Mouse (Mus musculus) embryonic facial prominence, embryonic 14.5 days (tissue): ENCODE measurements around the gene Tead1. TPM values are rescaled to one million over a fixed set of nuclear protein-coding genes. Genes with fewer than 3 reads are reported as not detected.

Source experiments
- ATAC-seq: fragments of 200-750 bp; cut with Nextera tagmentation; 2 replicates; pipeline ENCODE4 v1.8.0; 2017; ENCODE audit warnings: low read depth, moderate number of reproducible peaks, moderate TSS enrichment
- DNase-seq: peaks from one replicate; pipeline ENCODE4 v3.0.0-alpha.2; 2015; ENCODE audit warnings: low spot score
- H3K27ac ChIP-seq: fragments of 300-500 bp; sonication (generic); replicated peaks from 2 replicates; pipeline ENCODE4 v1.5.1; 2014; ENCODE audit warnings: low read depth, mild to moderate bottlenecking, low read length, moderate library complexity
- H3K27me3 ChIP-seq: fragments of 300-500 bp; sonication (generic); replicated peaks from 2 replicates; pipeline ENCODE4 v1.6.1; 2014; ENCODE audit warnings: low read length; ENCODE audit not compliant: control insufficient read depth, insufficient read depth
- H3K36me3 ChIP-seq: fragments of 300-500 bp; sonication (generic); 2 replicates; pipeline ENCODE4 v1.6.1; 2014; ENCODE audit warnings: low read length, mixed read lengths; ENCODE audit not compliant: control insufficient read depth, insufficient read depth
- H3K4me1 ChIP-seq: fragments of 300-500 bp; sonication (generic); 2 replicates; pipeline ENCODE4 v1.6.1; 2014; ENCODE audit warnings: antibody characterized with exemption, low read length; ENCODE audit not compliant: control insufficient read depth, insufficient read depth
- H3K4me2 ChIP-seq: fragments of 300-500 bp; sonication (generic); 2 replicates; pipeline ENCODE4 v1.6.1; 2014; ENCODE audit warnings: low read depth, mild to moderate bottlenecking, low read length, moderate library complexity, mixed read lengths
- H3K4me3 ChIP-seq: fragments of 300-500 bp; sonication (generic); 2 replicates; pipeline ENCODE4 v1.5.1; 2014; ENCODE audit warnings: low read depth, mild to moderate bottlenecking, low read length
- H3K9ac ChIP-seq: fragments of 300-500 bp; sonication (generic); 2 replicates; pipeline ENCODE4 v1.6.1; 2014; ENCODE audit warnings: low read depth, mild to moderate bottlenecking, low read length, moderate library complexity, mixed read lengths
- H3K9me3 ChIP-seq: fragments of 300-500 bp; sonication (generic); 2 replicates; pipeline ENCODE4 v1.6.1; 2016; ENCODE audit warnings: low read length; ENCODE audit not compliant: control insufficient read depth
- WGBS: fragments of 180-500 bp; shearing (Covaris S2); extraction: QIAGEN DNeasy Blood & Tissue Kit; methylation state at CpG from one replicate; pipeline ENCODE4 v1.1.7; 2014; 5-methylcytosine and 5-hydroxymethylcytosine counted together
- polyA plus RNA-seq: library from polyadenylated mRNA; unstranded; fragments of >200 nt; fragmentation: Nextera tagmentation; extraction: Ambion mirVana; gene quantifications from 2 replicates; pipeline ENCODE4 v1.2.1, GENCODE M21; 2014

Tead1 gene
- polyA plus RNA-seq, 1 experiment from 2014 or later: 18.2 TPM

DNA sequence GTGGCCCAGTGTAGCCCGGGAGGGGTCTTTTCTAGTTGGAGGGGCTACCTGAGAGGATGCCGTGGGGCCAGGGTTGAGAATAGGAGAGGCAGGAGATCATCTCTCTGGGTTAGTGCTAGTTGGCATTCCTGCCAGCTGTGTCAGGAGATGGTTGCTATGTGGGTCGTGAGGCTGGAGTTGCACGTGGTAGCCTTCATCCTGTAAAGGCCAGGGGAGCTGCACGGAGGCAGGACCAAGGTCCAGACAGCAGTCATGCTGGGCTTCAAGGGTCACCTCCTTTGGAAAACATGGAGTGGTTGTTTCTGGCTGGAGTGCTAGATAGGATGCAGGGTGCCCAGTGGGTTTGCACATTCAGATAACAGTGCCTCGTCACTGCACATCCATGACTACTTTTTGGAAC, 35.7 kb downstream of the Tead1 start:
- H3K4me1 ChIP-seq: peaks cover 20% of the 10 kb centered on the region
- ATAC-seq (no peak), DNase-seq (no peak)
- H3K36me3 ChIP-seq: no peaks in the 10 kb centered on the region
- no peaks in the 10 kb centered on the region for H3K9me3 ChIP-seq
- H3K27ac ChIP-seq: no peak overlapping the region
- no peak overlapping the region for H3K4me3 ChIP-seq
- no peaks in the 10 kb centered on the region for H3K27me3 ChIP-seq
- 72% methylated on average over 6 of the region's 6 CpGs for WGBS
- H3K9ac ChIP-seq: no peak overlapping the region
- H3K4me2 ChIP-seq: no peak overlapping the region

DNA sequence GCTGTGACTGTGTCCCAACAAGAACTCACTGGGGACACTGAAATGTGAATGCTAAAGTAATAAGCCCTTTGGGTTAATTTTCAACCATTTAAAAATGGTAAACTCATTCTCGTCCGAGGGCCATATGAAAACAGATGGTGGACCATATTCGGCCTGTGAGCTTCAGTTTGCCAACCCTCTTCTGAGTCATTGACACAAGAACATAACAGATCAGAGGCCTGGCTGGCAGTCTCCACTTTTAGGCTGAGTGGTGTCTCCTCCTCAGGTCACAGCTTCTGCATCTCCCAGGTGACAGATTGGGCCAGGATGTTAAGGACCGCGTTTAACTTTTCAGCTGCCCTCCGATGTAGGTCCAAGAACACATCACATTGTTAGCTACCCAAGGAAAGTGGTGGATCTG, 37.6 kb downstream of the Tead1 start:
- H3K36me3 ChIP-seq: no peaks in the 10 kb centered on the region
- 87% methylated on average over 6 of the region's 6 CpGs for WGBS
- no peaks in the 10 kb centered on the region for H3K9me3 ChIP-seq
- no peak overlapping the region for H3K4me2 ChIP-seq
- H3K4me1 ChIP-seq: peaks cover 30% of the 10 kb centered on the region
- no peak overlapping the region for H3K9ac ChIP-seq
- no peak overlapping the region for H3K27ac ChIP-seq
- no peaks in the 10 kb centered on the region for H3K27me3 ChIP-seq
- H3K4me3 ChIP-seq: no peak overlapping the region
- DNase-seq (no peak), ATAC-seq (no peak)

DNA sequence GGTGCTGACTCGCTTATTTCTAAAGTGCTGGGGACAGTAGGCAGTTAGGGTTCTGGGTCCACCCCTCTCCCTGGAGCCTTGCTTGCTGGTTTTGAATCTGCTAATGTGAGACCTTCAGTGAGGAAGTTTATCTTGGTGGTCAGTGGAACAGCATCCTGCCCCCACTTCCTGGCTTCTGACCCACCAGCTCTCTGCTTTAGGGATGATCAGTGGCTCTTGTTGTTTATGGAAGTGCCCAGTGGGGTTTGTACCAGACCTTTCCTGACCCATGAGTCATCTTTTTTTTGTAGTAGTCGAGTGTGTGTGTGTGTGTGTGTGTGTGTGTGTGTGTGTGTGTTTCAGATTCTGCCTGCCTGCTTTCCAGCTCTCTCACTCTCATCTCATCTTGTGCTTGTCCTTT, 38.6 kb downstream of the Tead1 start:
- WGBS: 15% methylated on average over 2 of the region's 2 CpGs
- H3K4me1 ChIP-seq: peaks cover 30% of the 10 kb centered on the region
- no peaks in the 10 kb centered on the region for H3K27me3 ChIP-seq
- DNase-seq (no peak), ATAC-seq (no peak)
- no peak overlapping the region for H3K27ac ChIP-seq
- H3K9ac ChIP-seq: no peak overlapping the region
- H3K9me3 ChIP-seq: no peaks in the 10 kb centered on the region
- no peak overlapping the region for H3K4me3 ChIP-seq
- no peaks in the 10 kb centered on the region for H3K36me3 ChIP-seq
- H3K4me2 ChIP-seq: no peak overlapping the region

DNA sequence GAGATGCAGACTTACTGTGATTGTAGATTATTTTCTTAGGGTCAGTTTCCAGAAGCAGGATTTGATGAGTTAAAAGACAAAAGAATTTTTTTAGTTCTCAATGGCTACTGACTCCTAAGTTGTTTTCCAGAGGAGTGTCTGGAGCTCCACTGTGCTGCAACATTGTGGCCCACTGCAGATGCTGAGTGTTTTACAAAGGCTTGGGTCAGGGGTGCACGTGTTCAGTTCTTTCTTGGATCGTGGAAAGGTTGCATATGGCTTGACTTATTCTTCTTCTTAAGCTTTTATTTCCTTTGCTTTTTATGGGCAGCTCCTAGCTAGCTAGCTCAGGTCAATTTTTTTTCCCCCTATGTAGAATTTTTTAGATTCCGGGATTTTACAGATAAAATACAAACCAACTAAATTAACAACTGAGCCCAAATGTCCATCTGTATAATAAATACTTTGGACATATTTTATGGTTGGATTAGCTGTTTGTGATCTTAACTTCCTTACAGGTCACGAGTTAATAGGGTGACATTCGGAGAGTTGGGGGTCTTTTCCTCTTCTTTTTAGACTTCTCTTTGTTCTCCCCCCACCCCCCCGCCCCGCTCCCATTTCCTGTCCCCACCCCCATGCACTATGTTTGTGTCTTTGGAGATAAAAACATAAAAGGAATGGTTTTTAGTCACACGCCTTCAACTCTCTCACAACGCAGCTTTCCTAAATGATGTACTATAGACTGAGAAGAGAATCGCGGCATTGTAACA, 40.5 kb downstream of the Tead1 start:
- 0 out of 2 replicates have a peak overlapping the region, but pooled peaks have one; percentile 3 for H3K27ac ChIP-seq
- H3K36me3 ChIP-seq: no peaks in the 10 kb centered on the region
- no peak for DNase-seq
- 20% methylated on average over 11 of the region's 11 CpGs for WGBS
- no peak overlapping the region for H3K9ac ChIP-seq
- H3K4me2 ChIP-seq: peak overlapping the region; percentile 49; the same call in 1 of the 2 replicates
- no peaks in the 10 kb centered on the region for H3K27me3 ChIP-seq
- ATAC-seq: no peak
- peaks cover 25% of the 10 kb centered on the region for H3K4me1 ChIP-seq
- H3K4me3 ChIP-seq: no peak overlapping the region
- no peaks in the 10 kb centered on the region for H3K9me3 ChIP-seq

DNA sequence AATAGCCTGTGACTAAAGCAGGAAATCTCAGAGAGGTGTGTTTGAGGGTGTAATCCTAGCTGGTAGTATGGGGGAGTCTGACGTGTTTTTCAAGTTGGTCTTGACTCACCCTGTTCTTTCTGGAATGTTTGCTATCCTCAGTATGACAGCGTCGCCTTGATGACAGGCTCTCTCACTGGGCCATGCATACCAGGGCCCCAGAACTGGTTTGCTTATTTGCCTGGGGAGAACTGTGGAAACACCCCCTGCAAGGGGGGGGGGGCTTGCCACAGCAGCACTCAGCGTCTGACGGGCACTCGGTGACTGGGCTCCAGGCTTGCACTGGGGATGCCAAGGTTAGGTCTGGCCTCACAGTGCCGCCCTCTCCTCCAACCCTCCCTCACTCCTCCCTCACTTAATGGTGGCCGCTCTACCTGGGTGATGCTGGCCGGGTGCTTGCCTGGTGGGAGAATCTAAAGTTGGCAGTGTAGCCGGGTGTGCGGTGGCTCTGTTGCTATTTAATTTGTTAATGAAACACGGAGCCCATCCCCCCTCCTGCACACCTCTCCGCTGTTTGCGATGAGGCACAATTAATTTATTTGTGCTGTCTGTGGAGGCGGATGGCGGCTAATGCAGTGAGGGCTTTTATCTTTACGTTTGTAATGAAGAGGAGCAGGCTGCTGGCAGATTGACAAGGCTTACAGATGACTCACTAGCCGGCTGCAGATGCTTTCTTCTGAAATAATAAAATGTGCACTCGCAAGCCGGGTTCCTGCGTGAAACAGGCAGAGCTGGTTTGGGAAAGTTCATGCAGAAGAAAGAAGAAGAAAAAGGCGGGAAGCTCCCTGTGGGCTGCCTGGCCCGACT, 41.2 kb downstream of the Tead1 start:
- peak; percentile 87 for ATAC-seq
- WGBS: 7% methylated on average over 19 of the region's 23 CpGs
- peak overlapping the region; percentile 12; the same call in 1 of the 2 replicates for H3K4me3 ChIP-seq

DNA sequence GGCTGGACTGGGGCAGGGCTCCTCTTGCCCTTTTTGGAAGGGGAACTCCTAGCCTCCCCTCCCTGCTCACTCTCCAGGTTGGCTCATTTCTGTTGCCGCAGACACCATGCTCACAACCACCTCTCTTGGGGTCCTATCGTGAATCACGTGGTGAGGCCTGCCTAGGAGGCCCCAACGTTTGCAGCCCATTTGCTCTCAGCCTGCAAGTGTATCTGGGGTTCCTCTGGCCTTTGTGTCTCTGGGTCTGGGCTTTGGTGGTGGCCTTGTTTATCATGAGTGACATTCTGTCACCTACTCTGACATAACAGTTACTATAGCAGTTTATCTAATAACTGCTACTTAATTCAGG, 41.8 kb downstream of the Tead1 start:
- Histone ChIP-seq H3K27me3 (no peaks in the 10 kb centered on the region), H3K4me2 (peak overlapping the region; percentile 49), H3K27ac (peak overlapping the region; percentile 57), H3K4me3 (no peak overlapping the region), H3K4me1 (peaks cover 25% of the 10 kb centered on the region), H3K36me3 (no peaks in the 10 kb centered on the region), H3K9me3 (no peaks in the 10 kb centered on the region), H3K9ac (no peak overlapping the region)
- WGBS: 12% methylated on average over 4 of the region's 4 CpGs
- DNase-seq (no peak), ATAC-seq (0 out of 2 replicates have a peak, but pooled peaks have one; percentile 4)

More for the DNA sequence above, 41.2 kb downstream of the Tead1 start:
- Histone ChIP-seq H3K36me3 (no peaks in the 10 kb centered on the region), H3K9ac (no peak overlapping the region; the same call in 1 of the 2 replicates), H3K4me1 (peaks cover 25% of the 10 kb centered on the region), H3K27me3 (no peaks in the 10 kb centered on the region), H3K27ac (peak overlapping the region; percentile 57), H3K4me2 (peak overlapping the region; percentile 49), H3K9me3 (no peaks in the 10 kb centered on the region)
- DNase-seq: peak; percentile 93

DNA sequence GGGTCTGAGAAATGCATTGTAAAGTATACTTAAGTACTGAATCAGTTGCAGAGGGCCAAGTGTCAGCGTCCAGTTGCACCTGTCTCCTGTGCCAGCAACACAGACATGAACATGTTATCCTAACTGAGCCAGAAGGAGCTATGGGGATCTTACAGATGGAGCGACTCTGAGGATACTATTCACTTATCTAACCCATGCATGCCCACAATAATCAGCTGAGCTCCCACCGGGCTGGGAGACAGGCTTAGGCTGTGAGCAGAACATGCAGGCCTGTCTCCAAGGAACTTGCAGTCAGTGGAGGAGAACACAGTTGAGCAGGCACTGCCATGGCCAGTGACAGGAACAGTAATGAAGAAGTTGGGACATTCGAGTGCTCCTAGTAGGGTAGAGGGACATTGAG, 42.7 kb downstream of the Tead1 start:
- Histone ChIP-seq H3K9me3 (no peaks in the 10 kb centered on the region), H3K4me3 (no peak overlapping the region), H3K9ac (no peak overlapping the region), H3K36me3 (no peaks in the 10 kb centered on the region), H3K4me2 (no peak overlapping the region), H3K27me3 (no peaks in the 10 kb centered on the region), H3K27ac (no peak overlapping the region), H3K4me1 (peaks cover 25% of the 10 kb centered on the region)
- no peak for ATAC-seq
- no peak for DNase-seq
- WGBS: 80% methylated on average over 4 of the region's 4 CpGs

DNA sequence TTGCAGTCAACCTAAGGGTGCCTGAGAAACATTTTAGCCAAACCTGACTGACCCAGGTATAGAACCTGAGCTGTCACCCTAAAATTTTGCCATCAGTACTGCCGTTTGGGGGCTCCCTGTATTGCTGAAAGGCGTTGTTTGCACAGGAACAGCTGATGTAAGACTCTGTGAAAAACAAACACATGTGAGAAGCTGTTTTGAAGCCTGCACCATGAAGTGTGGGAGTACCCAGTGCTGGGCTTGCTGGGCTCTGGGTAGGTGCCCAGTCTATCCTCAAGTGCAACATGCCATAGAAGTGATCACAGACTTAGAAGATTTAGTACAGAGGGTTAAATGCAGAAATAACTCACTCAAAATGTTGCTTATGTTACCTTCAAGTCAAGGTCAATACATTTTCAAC, 49.3 kb downstream of the Tead1 start:
- no peak for DNase-seq
- Histone ChIP-seq H3K4me3 (no peak overlapping the region), H3K27ac (no peak overlapping the region), H3K4me1 (peaks cover 36% of the 10 kb centered on the region), H3K36me3 (no peaks in the 10 kb centered on the region), H3K27me3 (no peaks in the 10 kb centered on the region), H3K9me3 (no peaks in the 10 kb centered on the region), H3K4me2 (no peak overlapping the region), H3K9ac (no peak overlapping the region)
- 66% methylated on average over 2 of the region's 2 CpGs for WGBS
- no peak for ATAC-seq
